In genomic region chr13:56081656-56082055, GRCm38 (mm10) we compare ENCODE assay signal across 21 mouse cellular contexts. TPM values are rescaled to one million over a fixed set of nuclear protein-coding genes. Genes with fewer than 3 reads are reported as not detected.
DNase-seq lines count a peak whose midpoint lies in the region; ATAC-seq and TF ChIP-seq lines count a peak whose summit lies in the region.
"Had no signal": no experiment of that assay in that cellular context is flagged by ENCODE, and none has a peak within 500 bp of the region (broad histone marks: within the 10 kb centered on the region; RNA-seq: fewer than 3 reads in every experiment).

No protein-coding gene starts in this region.

- intact Hi-C loops in left cerebral cortex, adult 2 months (cut with DNase I) = no loop called here

- H3K9me3 ChIP-seq in midbrain, postnatal 0 days (ENCODE audit: low read length) = no peaks in the 10 kb centered on the region
- no peaks in the 10 kb centered on the region for H3K9me3 ChIP-seq in midbrain, embryonic 15.5 days
- H3K9me3 ChIP-seq: forebrain, embryonic 10.5 days; heart, embryonic 15.5 days; limb, embryonic 13.5 days had no signal

- H3K4me2 ChIP-seq in midbrain, postnatal 0 days (ENCODE audit: low read depth, low read length, poor library complexity, severe bottlenecking) = no peak overlapping the region
- no peak overlapping the region for H3K4me2 ChIP-seq in midbrain, embryonic 15.5 days
- H3K4me2 ChIP-seq: heart, embryonic 15.5 days; limb, embryonic 13.5 days; midbrain, embryonic 11.5 days had no signal

- TF ChIP-seq CTCF in midbrain, postnatal 0 days (IDR thresholded peaks at IDR 0.05) = no peak
- TF ChIP-seq CTCF in left cerebral cortex, adult 2 months (IDR thresholded peaks at IDR 0.05) = no peak

- H3K27ac ChIP-seq in midbrain, postnatal 0 days (ENCODE audit: low read depth, low read length) = no peak overlapping the region
- no peak overlapping the region for H3K27ac ChIP-seq in midbrain, embryonic 15.5 days
- no peak overlapping the region for H3K27ac ChIP-seq in left cerebral cortex, adult 2 months
- H3K27ac ChIP-seq: forebrain, embryonic 10.5 days; heart, embryonic 15.5 days; limb, embryonic 13.5 days; liver, embryonic 14.5 days; stomach, postnatal 0 days had no signal

- no peaks in the 10 kb centered on the region for H3K27me3 ChIP-seq in midbrain, postnatal 0 days (ENCODE audit: insufficient read depth, low read length)
- no peaks in the 10 kb centered on the region for H3K27me3 ChIP-seq in midbrain, embryonic 15.5 days (replicated peaks)
- H3K27me3 ChIP-seq: heart, embryonic 15.5 days; limb, embryonic 13.5 days had no signal

- no peak overlapping the region for H3K9ac ChIP-seq in midbrain, postnatal 0 days (replicated peaks; ENCODE audit: low read length, poor library complexity, severe bottlenecking)
- H3K9ac ChIP-seq in midbrain, embryonic 15.5 days = no peak overlapping the region
- H3K9ac ChIP-seq: heart, embryonic 15.5 days; limb, embryonic 13.5 days; liver, embryonic 14.5 days had no signal

- H3K4me1 ChIP-seq in midbrain, postnatal 0 days (ENCODE audit: insufficient read depth, low read length) = no peaks in the 10 kb centered on the region
- H3K4me1 ChIP-seq in midbrain, embryonic 15.5 days = no peaks in the 10 kb centered on the region
- H3K4me1 ChIP-seq: forebrain, embryonic 10.5 days had no signal

- H3K4me3 ChIP-seq in midbrain, postnatal 0 days (ENCODE audit: low read depth, low read length) = no peak overlapping the region
- no peak overlapping the region for H3K4me3 ChIP-seq in midbrain, embryonic 15.5 days
- H3K4me3 ChIP-seq in left cerebral cortex, adult 2 months = no peak overlapping the region
- H3K4me3 ChIP-seq: forebrain, embryonic 10.5 days; heart, embryonic 15.5 days; limb, embryonic 13.5 days; myocyte had no signal

- DNase-seq in frontal cortex, postnatal 25 days (ENCODE audit: low spot score in 2 of 2) = no peak
- peak; percentile 51 for DNase-seq in midbrain, postnatal 0 days (ENCODE audit: low spot score)
- DNase-seq in adrenal gland, postnatal 10 days = peak; percentile 61
- peak; percentile 54 for DNase-seq in lung, postnatal 36 days
- DNase-seq in left cerebral cortex, adult 2 months (ENCODE audit: extremely low spot score in 1 of 2, low spot score in 2 of 2) = no peak
- DNase-seq: B cell, adult 2 months; gastrocnemius, postnatal 36 days; heart, postnatal 4 days; retina, postnatal 1 day; right cerebral cortex, postnatal 4 days had no signal

- H3K36me3 ChIP-seq in midbrain, postnatal 0 days (ENCODE audit: insufficient read depth, low read length) = peaks cover 37% of the 10 kb centered on the region
- peaks cover 26% of the 10 kb centered on the region; the same call in 1 of the 2 replicates for H3K36me3 ChIP-seq in midbrain, embryonic 15.5 days (replicated peaks)

- 72% methylated on average over 5 of the region's 5 CpGs for WGBS in midbrain, postnatal 0 days
- 71% methylated on average over 5 of the region's 5 CpGs for WGBS in midbrain, embryonic 15.5 days

- peak; percentile 31; the same call in 1 of the 2 replicates for ATAC-seq in frontal cortex, adult (ENCODE audit: low TSS enrichment)
- ATAC-seq in midbrain, postnatal 0 days (ENCODE audit: low FRiP score) = no peak
- ATAC-seq in midbrain, embryonic 15.5 days (replicated peaks) = no peak
- ATAC-seq: hindbrain, embryonic 16.5 days; intestine, postnatal 0 days had no signal

RNA-seq across cellular contexts. Expression of gene H2afy, which starts 54.5 kb away (rescaled TPM):
- total RNA-seq in midbrain, postnatal 0 days (2014; rRNA removed) = 117 and 163 TPM in 2 replicates
- polyA plus RNA-seq in midbrain, postnatal 0 days (2015; fragmentation: Nextera tagmentation; extraction: Ambion mirVana) = 121 and 134 TPM in 2 replicates
- polyA plus RNA-seq in midbrain, embryonic 15.5 days (2015; fragmentation: Nextera tagmentation; extraction: Ambion mirVana) = 291 and 299 TPM in 2 replicates
- 100 to 1,000 TPM; 117 to 122 TPM for total RNA-seq in adrenal gland, postnatal 10 days (2021)
- 100 to 1,000 TPM; 107 to 111 TPM for total RNA-seq in left cerebral cortex, adult 2 months (2021)

Comparison
In these comparisons a context has a peak if more than half of its experiments do, and no peak if none do; other contexts are left out.
1. DNase-seq: peak in midbrain, postnatal 0 days (single experiment), adrenal gland, postnatal 10 days (single experiment) and lung, postnatal 36 days (single experiment); none in frontal cortex, postnatal 25 days (0 of 2) and left cerebral cortex, adult 2 months (0 of 2).